Mouse (Mus musculus) intestine, postnatal 0 days (tissue): ENCODE results near the gene Scn9a. TPM values are rescaled to one million over a fixed set of nuclear protein-coding genes. Genes with fewer than 3 reads are reported as not detected.

Source experiments
- ATAC-seq: fragments of 200-750 bp; cut with Nextera tagmentation; 2 replicates; pipeline ENCODE4 v1.8.0; 2017; ENCODE audit warnings: mild to moderate bottlenecking, moderate TSS enrichment, moderate library complexity
- H3K27ac ChIP-seq: fragments of 300-500 bp; sonication (generic); 2 replicates; pipeline ENCODE4 v1.5.1; 2014; ENCODE audit warnings: mild to moderate bottlenecking, low read depth, low read length, moderate library complexity
- H3K27me3 ChIP-seq: fragments of 300-500 bp; sonication (generic); replicated peaks from 2 replicates; pipeline ENCODE4 v1.6.1; 2014; ENCODE audit warnings: low read length, mixed read lengths; ENCODE audit not compliant: control insufficient read depth, insufficient read depth
- H3K36me3 ChIP-seq: fragments of 300-500 bp; sonication (generic); 2 replicates; pipeline ENCODE4 v1.6.1; 2014; ENCODE audit warnings: mild to moderate bottlenecking, moderate library complexity; ENCODE audit not compliant: control insufficient read depth, insufficient read depth
- H3K4me1 ChIP-seq: fragments of 300-500 bp; sonication (generic); replicated peaks from 2 replicates; pipeline ENCODE4 v1.6.1; 2014; ENCODE audit warnings: antibody characterized with exemption, low read length, mixed read lengths; ENCODE audit not compliant: control insufficient read depth, insufficient read depth
- H3K4me2 ChIP-seq: fragments of 300-500 bp; sonication (generic); replicated peaks from 2 replicates; pipeline ENCODE4 v1.6.1; 2014; ENCODE audit warnings: low read depth, mild to moderate bottlenecking, moderate library complexity
- H3K4me3 ChIP-seq: fragments of 300-500 bp; sonication (generic); 2 replicates; pipeline ENCODE4 v1.5.1; 2014; ENCODE audit warnings: low read depth, low read length
- H3K9ac ChIP-seq: fragments of 300-500 bp; sonication (generic); 2 replicates; pipeline ENCODE4 v1.6.1; 2014; ENCODE audit warnings: mild to moderate bottlenecking, low read depth, low read length
- H3K9me3 ChIP-seq: fragments of 300-500 bp; sonication (generic); 2 replicates; pipeline ENCODE4 v1.6.1; 2016; ENCODE audit warnings: mixed run types; ENCODE audit not compliant: control insufficient read depth
- CTCF ChIP-seq: sonication (generic); IDR thresholded peaks from 2 replicates; pipeline ENCODE4 v1.5.1; 2016; ENCODE audit warnings: low read depth, mild to moderate bottlenecking, control low read depth, antibody characterized with exemption, moderate library complexity
- WGBS: fragments of 180-500 bp; shearing (Covaris S2); extraction: QIAGEN DNeasy Blood & Tissue Kit; methylation state at CpG from one replicate; pipeline ENCODE4 v1.1.7; 2014; 5-methylcytosine and 5-hydroxymethylcytosine counted together
- polyA plus RNA-seq: library from polyadenylated mRNA; unstranded; fragments of >200 nt; fragmentation: Nextera tagmentation; extraction: Ambion mirVana; gene quantifications from 2 replicates; pipeline ENCODE4 v1.2.1, GENCODE M21; 2015

Gene Scn9a
- polyA plus RNA-seq, 1 experiment from 2014 or later = 0.70 TPM

DNA sequence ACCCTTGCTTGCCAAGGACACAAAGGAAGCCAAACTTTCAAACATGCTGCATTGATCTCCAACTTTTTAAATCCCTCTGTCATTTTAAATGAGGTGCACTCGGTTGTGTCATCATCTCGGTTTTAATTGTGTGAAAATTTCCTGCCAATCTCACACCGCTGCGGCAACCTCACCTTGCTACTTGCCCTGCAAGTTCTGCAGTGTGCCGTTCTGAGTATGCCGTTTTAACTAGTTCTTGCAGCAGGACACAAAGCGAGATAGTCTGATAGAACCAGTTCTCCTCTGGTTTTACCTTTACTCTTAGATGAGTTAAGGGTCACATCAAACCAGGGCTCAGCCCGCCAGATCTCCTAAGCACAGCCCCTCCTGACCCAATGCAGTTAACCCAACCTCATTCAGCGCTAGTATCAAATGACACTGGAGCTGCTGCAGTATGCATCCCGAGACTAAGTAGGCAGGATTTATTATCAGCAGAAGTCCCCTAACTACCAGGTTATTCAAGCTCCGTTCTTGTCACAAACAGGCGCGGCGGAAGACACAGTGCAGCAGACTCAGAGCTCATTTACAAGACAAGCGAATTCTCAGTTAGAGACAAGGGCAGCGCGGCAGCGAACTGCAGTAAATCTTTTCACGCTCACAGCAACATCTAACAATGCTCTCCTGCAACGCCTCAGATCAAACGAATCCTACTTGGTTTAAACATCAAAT lies 194.8 kb downstream of the Scn9a start:
- no peak for ATAC-seq
- WGBS = 9% methylated on average over 21 of the region's 21 CpGs
- Histone ChIP-seq H3K4me1 (no peaks in the 10 kb centered on the region), H3K4me2 (peak overlapping the region; percentile 40), H3K9me3 (no peaks in the 10 kb centered on the region), H3K9ac (no peak overlapping the region), H3K36me3 (no peaks in the 10 kb centered on the region), H3K27ac (no peak overlapping the region), H3K27me3 (no peaks in the 10 kb centered on the region), H3K4me3 (no peak overlapping the region)
- TF ChIP-seq CTCF = no peak

GRCm38 (mm10) chr2:66436286-66436685 lies 198.5 kb downstream of the Scn9a start:
- Histone ChIP-seq H3K9me3 (no peaks in the 10 kb centered on the region), H3K9ac (no peak overlapping the region), H3K4me2 (no peak overlapping the region), H3K36me3 (no peaks in the 10 kb centered on the region), H3K4me3 (no peak overlapping the region), H3K27ac (no peak overlapping the region), H3K4me1 (no peaks in the 10 kb centered on the region), H3K27me3 (no peaks in the 10 kb centered on the region)
- ATAC-seq = no peak
- no peak for TF ChIP-seq CTCF
- WGBS = 71% methylated on average over 3 of the region's 3 CpGs

Other genes starting within 250 kb of the Scn9a start
- gene Scn1a, start 194.1 kb downstream of the Scn9a start, polyA plus RNA-seq = 0.05 and 0.09 TPM in 2 replicates
- gene Scn7a, start 150.0 kb upstream of the Scn9a start, polyA plus RNA-seq = 0.48 and 0.55 TPM in 2 replicates